Mouse (Mus musculus): ENCODE measurements around the gene Cadm2.

Gene Cadm2

DNA sequence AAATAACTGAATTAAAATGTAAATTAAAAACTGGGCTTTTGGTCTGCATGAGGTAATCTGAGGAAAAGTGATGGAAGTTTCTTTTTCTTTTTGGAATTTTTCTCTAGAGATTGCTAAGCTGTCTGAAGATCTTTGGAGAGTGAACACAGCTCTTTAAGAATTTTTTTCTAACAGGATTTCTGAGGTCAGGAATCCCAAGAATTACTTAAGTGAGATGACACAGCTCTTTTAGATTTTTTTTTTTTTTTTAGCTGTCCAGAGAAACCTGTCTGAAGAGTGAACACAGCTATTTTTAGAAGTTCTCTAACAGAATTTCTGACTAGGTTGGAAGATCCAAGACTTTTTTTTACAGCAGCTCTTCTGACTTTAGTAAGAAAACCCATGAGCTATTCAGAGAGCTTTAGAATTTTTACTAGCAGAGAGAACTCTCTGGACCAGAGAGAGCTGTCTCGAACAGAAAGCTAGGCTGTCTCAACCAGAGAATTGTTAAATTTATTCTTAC, 699.2 kb downstream of the Cadm2 start:
- DNase-seq = no peak

DNA sequence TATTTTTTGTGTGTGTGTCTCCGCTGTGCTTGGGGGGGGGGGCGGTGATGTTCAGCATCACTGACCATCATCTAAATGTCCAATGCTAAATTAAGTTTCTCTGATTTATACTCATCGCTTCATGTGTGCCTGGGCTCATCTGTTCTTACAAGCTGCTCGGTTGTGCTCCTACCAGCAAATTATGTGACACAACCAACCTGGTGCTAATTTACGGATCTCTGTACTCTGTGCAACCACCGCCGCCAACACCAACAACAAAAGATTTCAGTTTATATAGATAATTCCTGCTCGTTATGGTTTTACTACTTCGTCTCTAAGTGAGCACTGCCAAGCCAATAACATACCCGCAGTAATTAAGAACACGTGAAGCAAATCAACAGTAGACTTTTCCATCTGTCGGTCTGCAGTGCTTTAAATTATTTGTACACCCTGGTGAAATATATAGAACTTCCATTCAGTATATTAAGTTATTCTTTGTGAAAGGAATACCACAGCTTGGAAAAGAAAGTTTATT, 700.8 kb downstream of the Cadm2 start:
- DNase-seq = no peak

DNA sequence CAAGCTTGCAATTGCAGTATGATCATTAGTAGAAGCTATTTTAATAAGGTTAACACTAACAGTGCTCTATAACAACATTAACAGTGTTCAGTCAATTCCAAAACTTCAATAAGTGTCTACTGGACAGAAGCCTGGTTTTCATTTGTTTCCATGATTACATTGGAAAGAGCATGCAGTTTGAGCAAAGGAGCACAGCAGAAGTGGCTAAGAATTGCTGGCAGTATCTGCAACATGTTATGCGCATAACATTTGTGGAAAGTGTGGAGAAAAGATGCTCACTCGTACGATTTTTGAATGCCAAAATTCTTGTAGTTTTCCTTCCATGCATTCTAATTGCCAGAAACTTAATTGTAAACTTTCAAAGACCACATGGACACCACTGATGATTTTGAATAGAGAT, 718.9 kb downstream of the Cadm2 start:
- no peak for DNase-seq

GRCm38 (mm10) chr16:66900664-66901063, 720.0 kb downstream of the Cadm2 start:
- DNase-seq = no peak

GRCm38 (mm10) chr16:66892359-66892758, 728.3 kb downstream of the Cadm2 start:
- DNase-seq = no peak

GRCm38 (mm10) chr16:66891559-66892247, 729.0 kb downstream of the Cadm2 start:
- DNase-seq = no peak

- DNase-seq = no peak
Measured at GRCm38 (mm10) chr16:66889907-66890306, 730.8 kb downstream of the Cadm2 start.

GRCm38 (mm10) chr16:66882597-66882996, 738.1 kb downstream of the Cadm2 start:
- DNase-seq = no peak

GRCm38 (mm10) chr16:66871201-66871600, 749.5 kb downstream of the Cadm2 start:
- DNase-seq = no peak

GRCm38 (mm10) chr16:66851047-66851446, 769.7 kb downstream of the Cadm2 start:
- no peak for DNase-seq

DNA sequence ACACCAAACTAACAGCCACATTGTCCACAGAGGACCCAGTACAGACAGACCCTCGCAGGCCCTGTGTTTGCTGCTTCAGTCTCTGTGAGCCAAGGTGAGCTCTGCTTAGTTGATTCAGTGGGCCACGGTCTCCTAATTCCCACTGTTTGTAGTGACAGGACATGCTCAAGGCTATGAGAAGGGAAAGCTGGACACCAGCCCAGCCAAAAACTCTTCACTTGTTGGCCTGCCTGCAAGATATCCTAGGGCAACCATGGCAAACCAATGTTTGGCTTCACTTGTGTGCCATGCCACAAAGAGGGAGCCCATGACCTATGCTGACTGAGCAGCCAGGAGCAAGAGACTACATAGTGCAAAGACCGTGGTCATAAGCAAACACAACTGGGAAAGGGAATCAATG, 795.8 kb downstream of the Cadm2 start:
- no peak for DNase-seq

DNA sequence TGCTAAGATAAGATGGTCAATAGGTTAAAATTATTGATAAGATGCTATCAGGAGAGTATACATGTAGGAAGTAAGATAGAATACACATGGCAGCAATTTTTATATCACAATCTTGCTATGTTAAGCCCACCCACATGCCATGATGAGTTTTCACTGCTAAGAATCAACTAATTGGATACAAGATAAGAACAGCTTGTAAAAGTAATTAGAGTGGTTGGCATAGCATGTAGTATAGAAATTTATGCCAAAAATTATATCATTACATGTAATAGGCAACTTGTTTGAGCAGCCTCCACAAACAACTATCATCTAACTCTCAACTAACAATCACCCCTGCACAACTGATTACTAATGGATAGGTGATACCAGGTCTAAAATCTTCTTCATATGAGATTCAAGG, 809.2 kb downstream of the Cadm2 start:
- DNase-seq = no peak

- DNase-seq = no peak
Measured at GRCm38 (mm10) chr16:66798204-66798603, 822.5 kb downstream of the Cadm2 start.

- no peak for DNase-seq
Measured at GRCm38 (mm10) chr16:66793067-66793466, 827.6 kb downstream of the Cadm2 start.

GRCm38 (mm10) chr16:66771883-66772282, 848.8 kb downstream of the Cadm2 start:
- no peak for DNase-seq

DNA sequence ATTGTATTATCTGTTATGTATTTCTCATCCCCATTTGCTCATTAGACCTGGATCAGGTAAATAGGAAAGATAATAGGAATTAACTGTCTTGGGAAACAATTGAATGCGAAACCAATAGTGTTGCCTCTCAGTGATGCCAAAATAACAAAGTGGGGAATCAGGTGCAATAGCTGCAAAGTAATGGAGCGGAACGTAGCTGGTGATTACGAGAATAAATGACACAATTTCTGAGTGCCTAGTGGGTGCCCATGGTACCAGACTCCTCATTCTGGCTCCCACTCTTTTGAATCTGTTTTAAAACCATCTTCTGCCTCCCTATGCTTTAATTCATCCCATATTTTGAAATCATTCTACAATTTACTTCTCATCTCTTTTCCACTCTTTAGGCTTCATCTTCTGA, 851.2 kb downstream of the Cadm2 start:
- no peak for DNase-seq

DNA sequence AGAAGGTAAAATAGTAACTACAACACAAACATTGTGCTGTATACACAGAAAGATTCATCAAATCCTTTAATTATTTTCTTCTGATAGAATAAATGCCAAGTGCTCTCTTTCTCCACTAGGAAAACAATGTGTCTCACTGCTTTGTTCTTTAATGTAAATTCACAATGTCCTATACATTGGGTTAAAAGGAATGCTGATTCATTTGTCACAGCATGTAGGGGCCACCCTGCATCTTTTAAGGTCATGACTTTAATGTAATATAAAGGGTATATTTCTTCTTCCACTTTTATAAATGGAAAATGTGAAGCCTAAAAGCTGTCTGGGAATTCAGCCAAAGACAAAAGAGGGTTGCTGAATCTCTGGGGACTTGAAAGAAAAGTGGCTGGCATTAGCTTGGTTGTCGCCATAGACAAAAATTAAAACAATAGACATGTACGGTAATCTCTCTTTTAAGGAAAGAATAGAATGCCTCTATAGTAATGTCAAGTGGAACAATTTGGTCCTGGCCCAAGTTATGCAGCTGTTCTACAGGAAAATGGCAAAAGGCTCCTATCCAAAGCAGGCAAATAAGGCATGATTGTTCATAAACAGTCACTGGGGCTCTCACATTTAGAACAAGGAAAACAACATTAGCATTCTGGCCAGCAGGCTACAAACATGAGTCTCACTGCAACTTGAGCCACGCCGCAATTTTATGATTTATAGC, 851.9 kb downstream of the Cadm2 start:
- DNase-seq = no peak

GRCm38 (mm10) chr16:66761546-66762473, 858.9 kb downstream of the Cadm2 start:
- DNase-seq = no peak

GRCm38 (mm10) chr16:66748533-66748932, 872.2 kb downstream of the Cadm2 start:
- no peak for DNase-seq

GRCm38 (mm10) chr16:66731212-66731611, 889.5 kb downstream of the Cadm2 start:
- no peak for DNase-seq

GRCm38 (mm10) chr16:66706476-66706875, 914.2 kb downstream of the Cadm2 start:
- no peak for DNase-seq

DNA sequence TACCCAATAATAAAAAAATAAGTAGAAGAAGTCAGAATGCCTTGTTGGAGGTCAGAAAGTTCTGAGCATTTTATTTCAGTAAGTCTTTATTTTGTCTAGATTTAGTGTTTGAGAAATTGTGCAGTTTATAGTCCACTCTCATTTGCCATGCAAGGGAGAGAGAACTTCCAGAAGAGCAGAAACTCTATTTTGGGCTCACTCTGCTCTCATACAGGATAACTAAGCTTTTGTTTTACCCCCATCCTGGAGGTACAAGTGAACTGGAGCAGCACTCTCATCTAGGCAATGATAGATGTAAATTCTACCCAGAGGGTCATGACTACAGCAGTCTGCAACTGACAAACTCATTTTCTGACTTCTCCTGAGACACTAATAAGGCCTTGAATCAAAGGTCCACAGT, 925.9 kb downstream of the Cadm2 start:
- DNase-seq = no peak

- DNase-seq = no peak
Measured at GRCm38 (mm10) chr16:66677241-66677640, 943.5 kb downstream of the Cadm2 start.

Data from right cerebral cortex, postnatal 14 days (tissue).